Mouse (Mus musculus) midbrain, embryonic 16.5 days (tissue): ENCODE results near the gene Ppp1r12b. TPM values are rescaled to one million over a fixed set of nuclear protein-coding genes. Genes with fewer than 3 reads are reported as not detected.
A peak's percentile ranks its signal among the peaks of the same experiment; 100 is the strongest.

Experiments used
- ATAC-seq: fragments of 200-750 bp; cut with Nextera tagmentation; 2 replicates; pipeline ENCODE4 v1.8.0; 2017; ENCODE audit warnings: moderate TSS enrichment
- H3K27ac ChIP-seq: fragments of 300-500 bp; sonication (generic); 2 replicates; pipeline ENCODE4 v1.5.1; 2014; ENCODE audit warnings: mild to moderate bottlenecking, low read length, mixed read lengths
- H3K27me3 ChIP-seq: fragments of 300-500 bp; sonication (generic); 2 replicates; pipeline ENCODE4 v1.6.1; 2014; ENCODE audit warnings: low read depth, low read length, mixed read lengths; ENCODE audit not compliant: control insufficient read depth, insufficient read depth
- H3K36me3 ChIP-seq: fragments of 300-500 bp; sonication (generic); 2 replicates; pipeline ENCODE4 v1.6.1; 2014; ENCODE audit warnings: mild to moderate bottlenecking, low read length, moderate library complexity, mixed read lengths; ENCODE audit not compliant: control insufficient read depth, insufficient read depth
- H3K4me1 ChIP-seq: fragments of 300-500 bp; sonication (generic); 2 replicates; pipeline ENCODE4 v1.6.1; 2014; ENCODE audit warnings: mild to moderate bottlenecking, low read length, mixed read lengths; ENCODE audit not compliant: control insufficient read depth, insufficient read depth
- H3K4me2 ChIP-seq: fragments of 300-500 bp; sonication (generic); 2 replicates; pipeline ENCODE4 v1.6.1; 2014; ENCODE audit warnings: mild to moderate bottlenecking, low read length, mixed read lengths
- H3K4me3 ChIP-seq: fragments of 300-500 bp; sonication (generic); 2 replicates; pipeline ENCODE4 v1.5.1; 2014; ENCODE audit warnings: low read depth, mild to moderate bottlenecking, low read length, moderate library complexity, mixed read lengths
- H3K9ac ChIP-seq: fragments of 300-500 bp; sonication (generic); 2 replicates; pipeline ENCODE4 v1.6.1; 2014; ENCODE audit warnings: low read depth, low read length, mixed read lengths
- H3K9me3 ChIP-seq: fragments of 300-500 bp; sonication (generic); replicated peaks from 2 replicates; pipeline ENCODE4 v1.6.1; 2014; ENCODE audit warnings: mild to moderate bottlenecking, low read length, mixed read lengths; ENCODE audit not compliant: control insufficient read depth, poor library complexity, severe bottlenecking
- WGBS: fragments of 180-500 bp; shearing (Covaris S2); extraction: QIAGEN DNeasy Blood & Tissue Kit; methylation state at CpG from one replicate; pipeline ENCODE4 v1.1.7; 2014; 5-methylcytosine and 5-hydroxymethylcytosine counted together
- polyA plus RNA-seq: library from polyadenylated mRNA; unstranded; fragments of >200 nt; fragmentation: Nextera tagmentation; extraction: Ambion mirVana; gene quantifications from 2 replicates; pipeline ENCODE4 v1.2.1, GENCODE M21; 2015

Gene Ppp1r12b
- polyA plus RNA-seq, 1 experiment from 2014 or later = 13.6 TPM

DNA sequence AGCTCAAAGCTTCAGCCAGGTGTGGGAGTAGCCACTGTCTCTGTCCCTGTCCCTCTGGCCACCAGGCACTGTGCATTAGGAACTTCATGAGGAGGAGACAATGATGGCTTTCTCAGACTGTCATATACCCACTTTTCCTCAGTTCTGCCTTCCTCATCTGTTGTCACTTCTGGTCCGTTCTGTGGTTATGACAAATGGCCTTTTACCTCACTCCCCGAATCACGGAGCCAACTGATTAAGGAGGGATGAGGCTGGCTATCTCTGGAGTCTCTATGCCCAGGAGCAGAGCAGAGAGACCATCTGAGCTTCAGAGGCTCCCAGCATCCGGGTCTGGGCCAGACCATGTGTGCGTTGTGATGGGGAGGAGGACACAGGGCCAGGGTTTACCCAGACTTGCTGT is 244.1 kb downstream of the Ppp1r12b start:
- Histone ChIP-seq H3K9ac (no peak overlapping the region), H3K36me3 (no peaks in the 10 kb centered on the region), H3K27ac (no peak overlapping the region), H3K4me1 (peaks cover 13% of the 10 kb centered on the region), H3K27me3 (peaks cover 5% of the 10 kb centered on the region; the same call in 1 of the 2 replicates), H3K9me3 (no peaks in the 10 kb centered on the region), H3K4me2 (no peak overlapping the region), H3K4me3 (no peak overlapping the region)
- 59% methylated on average over 5 of the region's 5 CpGs for WGBS
- no peak for ATAC-seq

DNA sequence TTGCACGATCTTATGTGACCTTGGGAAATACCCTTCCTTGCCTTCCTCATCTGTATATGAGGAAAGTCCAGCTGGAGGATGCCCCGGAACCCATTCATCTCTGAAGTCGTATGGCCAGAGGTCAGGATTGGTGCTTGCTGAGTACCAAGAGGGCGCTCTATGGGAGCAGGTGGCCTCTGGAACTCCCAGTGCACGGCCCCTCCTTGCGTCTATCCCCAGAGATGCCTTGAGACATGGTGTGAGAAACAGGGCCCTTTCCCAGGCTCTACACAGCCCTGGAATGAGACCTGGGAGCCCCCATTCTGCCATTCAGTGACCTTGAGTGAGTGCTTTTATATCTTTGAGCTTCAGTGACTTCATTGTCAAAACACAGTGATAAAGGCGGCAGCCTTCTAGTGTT is 244.7 kb downstream of the Ppp1r12b start:
- Histone ChIP-seq H3K9ac (no peak overlapping the region), H3K4me3 (no peak overlapping the region), H3K27ac (no peak overlapping the region), H3K36me3 (no peaks in the 10 kb centered on the region), H3K9me3 (no peaks in the 10 kb centered on the region), H3K4me2 (no peak overlapping the region), H3K27me3 (peaks cover 8% of the 10 kb centered on the region; the same call in 1 of the 2 replicates), H3K4me1 (peaks cover 13% of the 10 kb centered on the region)
- 30% methylated on average over 7 of the region's 7 CpGs for WGBS
- no peak for ATAC-seq

DNA sequence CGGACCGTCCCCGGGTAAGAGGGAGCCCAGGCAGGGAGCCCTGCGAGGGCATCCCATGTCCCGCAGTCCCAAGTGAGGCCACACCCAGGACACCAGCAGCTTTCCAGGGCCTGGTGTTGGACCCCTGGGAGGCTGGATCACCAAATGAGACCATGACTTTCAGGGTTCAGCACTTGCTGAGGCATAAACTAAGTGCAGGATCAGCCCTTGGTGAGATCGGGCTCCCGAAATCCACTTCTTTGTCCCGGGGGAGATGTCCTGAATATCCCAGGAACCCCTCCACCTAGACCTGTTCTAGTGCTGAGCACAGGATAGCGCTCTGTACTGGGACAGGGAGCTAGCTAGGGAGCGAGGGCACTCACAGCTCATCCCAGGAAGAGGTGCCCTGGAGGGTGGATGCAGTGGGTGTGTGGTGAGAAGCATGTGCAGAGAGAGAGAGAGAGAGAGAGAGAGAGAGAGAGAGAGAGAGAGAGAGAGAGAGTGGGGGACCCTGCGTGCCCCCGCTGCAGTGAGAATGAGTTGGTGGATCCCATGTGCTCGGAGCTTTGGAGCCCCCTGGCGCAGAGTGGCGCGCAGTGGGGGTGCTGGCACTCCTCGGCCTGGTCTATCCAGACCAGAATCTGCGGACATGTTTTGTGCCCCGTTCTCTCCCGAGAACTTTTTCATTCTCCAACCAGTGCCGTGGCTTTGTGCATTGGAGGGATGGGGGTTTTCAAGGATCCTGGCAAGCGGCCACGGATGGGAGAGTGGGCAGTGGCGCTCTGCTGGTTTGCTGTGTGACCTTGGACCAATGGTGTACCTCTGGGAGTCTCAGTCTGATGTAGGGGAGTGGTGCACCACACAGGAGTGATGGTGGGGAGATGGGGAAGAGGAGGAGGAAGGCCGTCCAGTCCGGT is 246.1 kb downstream of the Ppp1r12b start:
- Histone ChIP-seq H3K36me3 (no peaks in the 10 kb centered on the region), H3K4me1 (peaks cover 13% of the 10 kb centered on the region), H3K9me3 (no peaks in the 10 kb centered on the region), H3K4me2 (peak overlapping the region; percentile 98), H3K27ac (no peak overlapping the region), H3K27me3 (peaks cover 8% of the 10 kb centered on the region; the same call in 1 of the 2 replicates), H3K9ac (peak overlapping the region; percentile 75), H3K4me3 (peak overlapping the region; percentile 64)
- WGBS = 9% methylated on average over 26 of the region's 26 CpGs
- ATAC-seq = no peak; the same call in 1 of the 2 replicates

- H3K27ac ChIP-seq = no peak overlapping the region
- peaks cover 13% of the 10 kb centered on the region for H3K4me1 ChIP-seq
- ATAC-seq = peak; percentile 55
- H3K27me3 ChIP-seq = peaks cover 8% of the 10 kb centered on the region; the same call in 1 of the 2 replicates
- peak overlapping the region; percentile 64 for H3K4me3 ChIP-seq
- WGBS = under 1% methylated on average over 45 of the region's 46 CpGs
- peak overlapping the region; percentile 75 for H3K9ac ChIP-seq
- no peaks in the 10 kb centered on the region for H3K9me3 ChIP-seq
- H3K4me2 ChIP-seq = peak overlapping the region; percentile 98
- no peaks in the 10 kb centered on the region for H3K36me3 ChIP-seq
These were observed 246.8 kb downstream of the Ppp1r12b start for GRCm38 (mm10) chr1:134708801-134709385.

GRCm38 (mm10) chr1:134708274-134708673 is 247.5 kb downstream of the Ppp1r12b start:
- WGBS = 11% methylated on average over 8 of the region's 8 CpGs
- Histone ChIP-seq H3K9me3 (no peaks in the 10 kb centered on the region), H3K27me3 (peaks cover 8% of the 10 kb centered on the region; the same call in 1 of the 2 replicates), H3K27ac (no peak overlapping the region), H3K4me3 (peak overlapping the region; percentile 64), H3K4me1 (peaks cover 13% of the 10 kb centered on the region), H3K4me2 (peak overlapping the region; percentile 98), H3K9ac (no peak overlapping the region), H3K36me3 (no peaks in the 10 kb centered on the region)
- ATAC-seq = peak; percentile 19

DNA sequence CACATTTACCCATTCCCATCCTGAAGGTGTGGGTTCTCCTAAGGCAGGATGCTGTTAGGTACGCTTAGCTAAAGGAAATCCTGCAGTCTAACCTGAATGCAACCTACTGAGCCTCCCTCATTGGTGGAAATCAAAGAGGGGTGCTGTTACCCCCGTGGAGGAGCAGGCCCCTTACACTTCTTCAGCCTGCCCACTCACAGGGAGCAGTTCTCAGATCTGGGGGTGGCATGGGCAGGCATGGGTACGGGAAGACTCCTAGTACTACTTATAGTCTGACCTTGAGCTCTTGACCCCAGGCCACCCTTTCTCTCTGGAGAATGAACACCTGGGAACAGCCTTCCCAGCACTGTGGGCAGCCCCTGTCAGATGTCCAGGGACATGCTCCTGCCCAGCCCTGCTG is 248.2 kb downstream of the Ppp1r12b start:
- Histone ChIP-seq H3K4me3 (no peak overlapping the region), H3K27me3 (peaks cover 8% of the 10 kb centered on the region; the same call in 1 of the 2 replicates), H3K9me3 (no peaks in the 10 kb centered on the region), H3K4me2 (no peak overlapping the region), H3K9ac (no peak overlapping the region), H3K4me1 (peaks cover 13% of the 10 kb centered on the region), H3K36me3 (no peaks in the 10 kb centered on the region), H3K27ac (no peak overlapping the region)
- ATAC-seq = no peak
- 76% methylated on average over 3 of the region's 3 CpGs for WGBS

DNA sequence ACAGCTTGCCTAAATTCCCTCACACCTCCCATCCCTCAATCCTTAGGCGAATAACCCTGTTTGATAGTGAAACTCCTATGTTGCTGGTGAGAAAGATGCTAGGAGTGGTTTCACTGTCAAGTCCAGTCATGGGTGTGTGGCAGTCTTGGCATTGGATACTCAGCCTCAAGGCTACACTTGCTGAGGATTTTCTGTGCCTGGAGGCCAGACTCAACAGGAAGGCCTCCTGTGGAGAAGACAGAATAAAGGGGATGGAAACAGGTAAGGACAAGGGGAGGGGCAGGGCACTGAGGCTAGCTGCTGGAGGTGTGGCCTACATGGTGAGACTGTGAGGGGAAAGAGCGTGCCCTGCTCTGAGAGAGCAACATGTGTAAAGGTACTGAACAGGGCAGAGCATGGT is 249.2 kb downstream of the Ppp1r12b start:
- H3K9me3 ChIP-seq = no peaks in the 10 kb centered on the region
- WGBS = 47% methylated on average over 2 of the region's 2 CpGs
- ATAC-seq = no peak

More for the DNA sequence above, 249.2 kb downstream of the Ppp1r12b start:
- H3K4me3 ChIP-seq = no peak overlapping the region
- H3K36me3 ChIP-seq = no peaks in the 10 kb centered on the region
- no peak overlapping the region for H3K27ac ChIP-seq
- H3K4me2 ChIP-seq = no peak overlapping the region
- H3K9ac ChIP-seq = no peak overlapping the region
- peaks cover 13% of the 10 kb centered on the region for H3K4me1 ChIP-seq
- H3K27me3 ChIP-seq = peaks cover 8% of the 10 kb centered on the region; the same call in 1 of the 2 replicates
